Mouse (Mus musculus): ENCODE results near the gene Pmf1. TPM values are rescaled to one million over a fixed set of nuclear protein-coding genes. Genes with fewer than 3 reads are reported as not detected.
A peak's percentile ranks its signal among the peaks of the same experiment; 100 is the strongest.

Gene Pmf1
- polyA plus RNA-seq, 1 experiment from 2014 or later, result 98.4 TPM

- H3K36me3 ChIP-seq (ENCODE audit: control insufficient read depth, insufficient read depth), result peaks cover 7% of the 10 kb centered on the region; the same call in 1 of the 2 replicates
- peak overlapping the region; percentile 85 for H3K4me2 ChIP-seq (ENCODE audit: low read depth, low read length)
- peak overlapping the region; percentile 94 for H3K9ac ChIP-seq (ENCODE audit: low read length)
- no peak overlapping the region; the same call in 1 of the 2 replicates for H3K27ac ChIP-seq (ENCODE audit: low read length)
- no peaks in the 10 kb centered on the region for H3K9me3 ChIP-seq (replicated peaks; ENCODE audit: control insufficient read depth, low read length)
- 37% methylated on average over 5 of the region's 5 CpGs for WGBS
- no peak for ATAC-seq (replicated peaks; ENCODE audit: extremely low read depth, insufficient read depth, low FRiP score)
- H3K4me1 ChIP-seq (ENCODE audit: control insufficient read depth, insufficient read depth, low read length), result peaks cover 17% of the 10 kb centered on the region
- H3K27me3 ChIP-seq (ENCODE audit: control insufficient read depth, insufficient read depth, low read length), result no peaks in the 10 kb centered on the region
- peak overlapping the region; percentile 71 for H3K4me3 ChIP-seq (ENCODE audit: low read length)
These were observed 1.2 kb downstream of the Pmf1 start for GRCm38 (mm10) chr3:88408953-88409352.

- Histone ChIP-seq H3K4me3 (ENCODE audit: low read length) (no peak overlapping the region), H3K4me1 (ENCODE audit: control insufficient read depth, insufficient read depth, low read length) (peaks cover 17% of the 10 kb centered on the region), H3K9ac (ENCODE audit: low read length) (peak overlapping the region; percentile 31; the same call in 1 of the 2 replicates), H3K4me2 (ENCODE audit: low read depth, low read length) (no peak overlapping the region), H3K36me3 (ENCODE audit: control insufficient read depth, insufficient read depth) (peaks cover 10% of the 10 kb centered on the region; the same call in 1 of the 2 replicates), H3K9me3 (replicated peaks; ENCODE audit: control insufficient read depth, low read length) (no peaks in the 10 kb centered on the region), H3K27me3 (ENCODE audit: control insufficient read depth, insufficient read depth, low read length) (no peaks in the 10 kb centered on the region), H3K27ac (ENCODE audit: low read length) (no peak overlapping the region)
- WGBS, result 53% methylated on average over 7 of the region's 7 CpGs
- no peak for ATAC-seq (replicated peaks; ENCODE audit: extremely low read depth, insufficient read depth, low FRiP score)
These were observed 2.6 kb downstream of the Pmf1 start for GRCm38 (mm10) chr3:88407529-88407928.

- Histone ChIP-seq H3K4me2 (ENCODE audit: low read depth, low read length) (no peak overlapping the region), H3K36me3 (ENCODE audit: control insufficient read depth, insufficient read depth) (peaks cover 6% of the 10 kb centered on the region; the same call in 1 of the 2 replicates), H3K9ac (ENCODE audit: low read length) (no peak overlapping the region), H3K27ac (ENCODE audit: low read length) (no peak overlapping the region), H3K27me3 (ENCODE audit: control insufficient read depth, insufficient read depth, low read length) (no peaks in the 10 kb centered on the region), H3K4me3 (ENCODE audit: low read length) (no peak overlapping the region), H3K9me3 (replicated peaks; ENCODE audit: control insufficient read depth, low read length) (no peaks in the 10 kb centered on the region), H3K4me1 (ENCODE audit: control insufficient read depth, insufficient read depth, low read length) (peaks cover 17% of the 10 kb centered on the region)
- 0 out of 2 replicates have a peak, but pooled peaks have one; percentile 9 for ATAC-seq (replicated peaks; ENCODE audit: extremely low read depth, insufficient read depth, low FRiP score)
- WGBS, result 1% methylated on average over 2 of the region's 2 CpGs
These were observed 3.0 kb downstream of the Pmf1 start for GRCm38 (mm10) chr3:88407090-88407489.

- H3K4me1 ChIP-seq (ENCODE audit: control insufficient read depth, insufficient read depth, low read length), result peaks cover 4% of the 10 kb centered on the region
- no peak overlapping the region for H3K27ac ChIP-seq (ENCODE audit: low read length)
- H3K4me3 ChIP-seq (ENCODE audit: low read length), result no peak overlapping the region
- H3K36me3 ChIP-seq (ENCODE audit: control insufficient read depth, insufficient read depth), result peaks cover 11% of the 10 kb centered on the region
- H3K9ac ChIP-seq (ENCODE audit: low read length), result no peak overlapping the region
- no peaks in the 10 kb centered on the region for H3K27me3 ChIP-seq (ENCODE audit: control insufficient read depth, insufficient read depth, low read length)
- H3K4me2 ChIP-seq (ENCODE audit: low read depth, low read length), result no peak overlapping the region
- no peaks in the 10 kb centered on the region for H3K9me3 ChIP-seq (replicated peaks; ENCODE audit: control insufficient read depth, low read length)
- 94% methylated on average over 10 of the region's 10 CpGs for WGBS
- no peak for ATAC-seq (replicated peaks; ENCODE audit: extremely low read depth, insufficient read depth, low FRiP score)
These were observed 6.5 kb downstream of the Pmf1 start for GRCm38 (mm10) chr3:88403522-88404230.

- WGBS, result 83% methylated on average over 2 of the region's 2 CpGs
- H3K4me3 ChIP-seq (ENCODE audit: low read length), result no peak overlapping the region
- no peak overlapping the region for H3K4me2 ChIP-seq (ENCODE audit: low read depth, low read length)
- no peaks in the 10 kb centered on the region for H3K27me3 ChIP-seq (ENCODE audit: control insufficient read depth, insufficient read depth, low read length)
- ATAC-seq (replicated peaks; ENCODE audit: extremely low read depth, insufficient read depth, low FRiP score), result no peak
- no peaks in the 10 kb centered on the region for H3K4me1 ChIP-seq (ENCODE audit: control insufficient read depth, insufficient read depth, low read length)
- peaks cover 9% of the 10 kb centered on the region for H3K36me3 ChIP-seq (ENCODE audit: control insufficient read depth, insufficient read depth)
- H3K9me3 ChIP-seq (replicated peaks; ENCODE audit: control insufficient read depth, low read length), result no peaks in the 10 kb centered on the region
- no peak overlapping the region for H3K9ac ChIP-seq (ENCODE audit: low read length)
- no peak overlapping the region for H3K27ac ChIP-seq (ENCODE audit: low read length)
These were observed 11.5 kb downstream of the Pmf1 start for GRCm38 (mm10) chr3:88398666-88399065.

GRCm38 (mm10) chr3:88395742-88396141 is 14.4 kb downstream of the Pmf1 start:
- no peak overlapping the region for H3K9ac ChIP-seq (ENCODE audit: low read length)
- no peak overlapping the region for H3K4me2 ChIP-seq (ENCODE audit: low read depth, low read length)
- no peak overlapping the region for H3K4me3 ChIP-seq (ENCODE audit: low read length)
- H3K27me3 ChIP-seq (ENCODE audit: control insufficient read depth, insufficient read depth, low read length), result no peaks in the 10 kb centered on the region
- no peaks in the 10 kb centered on the region for H3K4me1 ChIP-seq (ENCODE audit: control insufficient read depth, insufficient read depth, low read length)
- whole genome bisulfite sequencing, result 79% methylated on average over 8 of the region's 8 CpGs
- H3K27ac ChIP-seq (ENCODE audit: low read length), result no peak overlapping the region
- ATAC-seq (replicated peaks; ENCODE audit: extremely low read depth, insufficient read depth, low FRiP score), result no peak
- peaks cover 9% of the 10 kb centered on the region for H3K36me3 ChIP-seq (ENCODE audit: control insufficient read depth, insufficient read depth)
- H3K9me3 ChIP-seq (replicated peaks; ENCODE audit: control insufficient read depth, low read length), result no peaks in the 10 kb centered on the region

- Histone ChIP-seq H3K36me3 (ENCODE audit: control insufficient read depth, insufficient read depth) (peaks cover 11% of the 10 kb centered on the region), H3K4me1 (ENCODE audit: control insufficient read depth, insufficient read depth, low read length) (no peaks in the 10 kb centered on the region), H3K9me3 (replicated peaks; ENCODE audit: control insufficient read depth, low read length) (no peaks in the 10 kb centered on the region), H3K4me3 (ENCODE audit: low read length) (no peak overlapping the region), H3K27ac (ENCODE audit: low read length) (no peak overlapping the region), H3K4me2 (ENCODE audit: low read depth, low read length) (no peak overlapping the region), H3K27me3 (ENCODE audit: control insufficient read depth, insufficient read depth, low read length) (no peaks in the 10 kb centered on the region), H3K9ac (ENCODE audit: low read length) (no peak overlapping the region)
- WGBS, result 91% methylated on average over 6 of the region's 6 CpGs
- no peak for ATAC-seq (replicated peaks; ENCODE audit: extremely low read depth, insufficient read depth, low FRiP score)
These were observed 14.8 kb downstream of the Pmf1 start for GRCm38 (mm10) chr3:88395288-88395687.

- Histone ChIP-seq H3K27ac (ENCODE audit: low read length) (no peak overlapping the region), H3K27me3 (ENCODE audit: control insufficient read depth, insufficient read depth, low read length) (no peaks in the 10 kb centered on the region), H3K4me1 (ENCODE audit: control insufficient read depth, insufficient read depth, low read length) (no peaks in the 10 kb centered on the region), H3K36me3 (ENCODE audit: control insufficient read depth, insufficient read depth) (peaks cover 9% of the 10 kb centered on the region), H3K9ac (ENCODE audit: low read length) (no peak overlapping the region), H3K4me3 (ENCODE audit: low read length) (no peak overlapping the region), H3K4me2 (ENCODE audit: low read depth, low read length) (no peak overlapping the region), H3K9me3 (replicated peaks; ENCODE audit: control insufficient read depth, low read length) (no peaks in the 10 kb centered on the region)
- no peak; the same call in 1 of the 2 replicates for ATAC-seq (replicated peaks; ENCODE audit: extremely low read depth, insufficient read depth, low FRiP score)
- 80% methylated on average over 9 of the region's 9 CpGs for WGBS
These were observed 16.3 kb downstream of the Pmf1 start for GRCm38 (mm10) chr3:88393776-88394375.

GRCm38 (mm10) chr3:88384364-88384763 is 25.8 kb downstream of the Pmf1 start, which contains the start of gene Bglap:
Bglap (minus strand) TSS chr3:88384464.
- Histone ChIP-seq H3K4me2 (ENCODE audit: low read depth, low read length) (no peak within 1 kb of the TSS), H3K4me3 (ENCODE audit: low read length) (no peak within 1 kb of the TSS), H3K36me3 (ENCODE audit: control insufficient read depth, insufficient read depth) (no peaks in the 10 kb centered on the region), H3K9me3 (replicated peaks; ENCODE audit: control insufficient read depth, low read length) (no peaks in the 10 kb centered on the region), H3K27ac (ENCODE audit: low read length) (no peak within 1 kb of the TSS), H3K4me1 (ENCODE audit: control insufficient read depth, insufficient read depth, low read length) (no peaks in the 10 kb centered on the region), H3K9ac (ENCODE audit: low read length) (no peak within 1 kb of the TSS), H3K27me3 (ENCODE audit: control insufficient read depth, insufficient read depth, low read length) (no peaks in the 10 kb centered on the region)
- 72% methylated on average over 5 of the region's 5 CpGs for WGBS
- no peak for ATAC-seq (replicated peaks; ENCODE audit: extremely low read depth, insufficient read depth, low FRiP score)

All from heart, embryonic 16.5 days (tissue).